Mouse (Mus musculus) spleen, adult 2 months (tissue): ENCODE data around the gene Mfsd12. TPM values are rescaled to one million over a fixed set of nuclear protein-coding genes. Genes with fewer than 3 reads are reported as not detected.

Experiments
- DNase-seq, 2 experiments: peaks; one replicate each; pipeline versions ENCODE4 v3.0.0 to v3.0.0-alpha.2; 2012 to 2021; ENCODE audit warnings: low spot score in 2 of 2, low read depth in 1 of 2
- H3K27ac ChIP-seq: fragments of 200-500 bp; 2 replicates; pipeline ENCODE4 v1.5.1; 2012; ENCODE audit warnings: low read length, inconsistent platforms; ENCODE audit not compliant: insufficient read depth
- H3K27me3 ChIP-seq: fragments of 200-500 bp; 2 replicates; pipeline ENCODE4 v1.6.1; 2012; ENCODE audit warnings: mild to moderate bottlenecking, moderate library complexity, low read length, inconsistent platforms; ENCODE audit not compliant: control insufficient read depth, insufficient read depth
- H3K36me3 ChIP-seq: fragments of 200-500 bp; 2 replicates; pipeline ENCODE4 v1.6.1; 2012; ENCODE audit warnings: mild to moderate bottlenecking, low read length, inconsistent platforms; ENCODE audit not compliant: control insufficient read depth, insufficient read depth
- H3K4me1 ChIP-seq: fragments of 200-500 bp; 2 replicates; pipeline ENCODE4 v1.6.1; 2011; ENCODE audit warnings: inconsistent platforms; ENCODE audit not compliant: control insufficient read depth, insufficient read depth, insufficient read length
- H3K4me3 ChIP-seq: fragments of 200-500 bp; 2 replicates; pipeline ENCODE4 v1.5.1; 2011; ENCODE audit warnings: mild to moderate bottlenecking, inconsistent platforms; ENCODE audit not compliant: insufficient read depth, insufficient read length; ENCODE audit errors: extremely low read depth
- CTCF ChIP-seq: fragments of 200-500 bp; IDR thresholded peaks from 2 replicates; pipeline ENCODE4 v1.5.1; 2011; ENCODE audit warnings: mild to moderate bottlenecking, inconsistent platforms; ENCODE audit not compliant: insufficient read depth, insufficient read length, insufficient replicate concordance; ENCODE audit errors: extremely low read depth
- POLR2A ChIP-seq: fragments of 200-500 bp; IDR thresholded peaks from 2 replicates; pipeline ENCODE4 v1.6.1; 2011; ENCODE audit warnings: low read depth, low read length, inconsistent platforms
- WGBS: fragments of 180-500 bp; shearing (Covaris S2); methylation state at CpG from one replicate; pipeline ENCODE4 v1.1.7; 2018; 5-methylcytosine and 5-hydroxymethylcytosine counted together
- polyA plus RNA-seq: library from polyadenylated mRNA; depleted of rRNA; stranded (reverse); fragments of >200 nt; gene quantifications from 2 replicates; pipeline ENCODE4 v1.2.3, GENCODE M21; 2012

The Mfsd12 gene
- polyA plus RNA-seq, 1 experiment = 20.2 TPM

GRCm38 (mm10) chr10:81363436-81364346 lies 6.4 kb downstream of the Mfsd12 start:
- peaks cover 19% of the 10 kb centered on the region for H3K36me3 ChIP-seq
- WGBS = 96% methylated on average over 54 of the region's 54 CpGs
- H3K27me3 ChIP-seq = no peaks in the 10 kb centered on the region
- no peak overlapping the region for H3K27ac ChIP-seq
- no peak overlapping the region for H3K4me3 ChIP-seq
- TF ChIP-seq CTCF (no peak), POLR2A (no peak)
- no peak for DNase-seq
- H3K4me1 ChIP-seq = peaks cover under 1% of the 10 kb centered on the region

- TF ChIP-seq CTCF (no peak), POLR2A (no peak)
- Histone ChIP-seq H3K4me1 (no peaks in the 10 kb centered on the region; the same call in none of the 2 replicates), H3K36me3 (peaks cover 27% of the 10 kb centered on the region), H3K4me3 (no peak overlapping the region), H3K27me3 (no peaks in the 10 kb centered on the region), H3K27ac (no peak overlapping the region)
- WGBS = 95% methylated on average over 28 of the region's 28 CpGs
- DNase-seq = no peak
Observed at GRCm38 (mm10) chr10:81364666-81365065, 7.4 kb downstream of the Mfsd12 start.

GRCm38 (mm10) chr10:81365073-81365472 lies 7.8 kb downstream of the Mfsd12 start:
- H3K36me3 ChIP-seq = peaks cover 31% of the 10 kb centered on the region
- no peaks in the 10 kb centered on the region; the same call in none of the 2 replicates for H3K4me1 ChIP-seq
- no peak for DNase-seq
- no peak overlapping the region for H3K4me3 ChIP-seq
- WGBS = 64% methylated on average over 4 of the region's 4 CpGs
- no peak for TF ChIP-seq POLR2A
- no peak for TF ChIP-seq CTCF
- H3K27ac ChIP-seq = no peak overlapping the region
- no peaks in the 10 kb centered on the region for H3K27me3 ChIP-seq

- Histone ChIP-seq H3K27me3 (no peaks in the 10 kb centered on the region), H3K36me3 (peaks cover 39% of the 10 kb centered on the region), H3K4me1 (no peaks in the 10 kb centered on the region; the same call in none of the 2 replicates), H3K4me3 (no peak within 1 kb of the TSS), H3K27ac (no peak within 1 kb of the TSS; the same call in 1 of the 2 replicates)
- 52% methylated on average over 12 of the region's 12 CpGs for WGBS
- DNase-seq = no peak
- no peak for TF ChIP-seq CTCF
- no peak for TF ChIP-seq POLR2A
Observed at GRCm38 (mm10) chr10:81365672-81366476, 8.6 kb downstream of the Mfsd12 start, which contains the start of gene 4930404N11Rik. Gene 4930404N11Rik, minus strand, starts transcription at chr10:81365816.

GRCm38 (mm10) chr10:81366477-81367206 lies 9.4 kb downstream of the Mfsd12 start:
- 79% methylated on average over 6 of the region's 6 CpGs for WGBS
- H3K27me3 ChIP-seq = no peaks in the 10 kb centered on the region
- no peak overlapping the region; the same call in 1 of the 2 replicates for H3K27ac ChIP-seq
- peaks cover 41% of the 10 kb centered on the region for H3K36me3 ChIP-seq
- TF ChIP-seq POLR2A = no peak
- TF ChIP-seq CTCF = no peak
- no peak overlapping the region for H3K4me3 ChIP-seq
- DNase-seq = no peak
- no peaks in the 10 kb centered on the region; the same call in none of the 2 replicates for H3K4me1 ChIP-seq

- TF ChIP-seq POLR2A = no peak
- no peak for TF ChIP-seq CTCF
- Histone ChIP-seq H3K36me3 (peaks cover 41% of the 10 kb centered on the region), H3K27ac (no peak overlapping the region), H3K4me1 (no peaks in the 10 kb centered on the region; the same call in none of the 2 replicates), H3K4me3 (no peak overlapping the region), H3K27me3 (no peaks in the 10 kb centered on the region)
- DNase-seq = no peak
- 95% methylated on average over 6 of the region's 6 CpGs for WGBS
Observed at GRCm38 (mm10) chr10:81367207-81367495, 9.9 kb downstream of the Mfsd12 start.
